Mouse (Mus musculus) limb, embryonic 13.5 days (tissue): ENCODE measurements around the gene Lce1m. TPM values are rescaled to one million over a fixed set of nuclear protein-coding genes. Genes with fewer than 3 reads are reported as not detected.

Experiments used
- ATAC-seq: fragments of 200-750 bp; cut with Nextera tagmentation; 2 replicates; pipeline ENCODE4 v1.8.0; 2017; ENCODE audit warnings: low read depth, moderate number of reproducible peaks, moderate TSS enrichment; ENCODE audit not compliant: low FRiP score
- H3K27ac ChIP-seq: fragments of 300-500 bp; sonication (generic); 2 replicates; pipeline ENCODE4 v1.5.1; 2015; ENCODE audit warnings: inconsistent platforms, mild to moderate bottlenecking, moderate library complexity
- H3K27me3 ChIP-seq: fragments of 300-500 bp; sonication (generic); 2 replicates; pipeline ENCODE4 v1.6.1; 2015; ENCODE audit warnings: mild to moderate bottlenecking, inconsistent platforms
- H3K36me3 ChIP-seq: fragments of 300-500 bp; sonication (generic); 2 replicates; pipeline ENCODE4 v1.6.1; 2015; ENCODE audit warnings: inconsistent platforms, mild to moderate bottlenecking, moderate library complexity
- H3K4me1 ChIP-seq: fragments of 300-500 bp; sonication (generic); 2 replicates; pipeline ENCODE4 v1.6.1; 2015; ENCODE audit warnings: inconsistent platforms
- H3K4me2 ChIP-seq: fragments of 300-500 bp; sonication (generic); replicated peaks from 2 replicates; pipeline ENCODE4 v1.6.1; 2015; ENCODE audit warnings: inconsistent platforms, mild to moderate bottlenecking, moderate library complexity
- H3K4me3 ChIP-seq: fragments of 300-500 bp; sonication (generic); 2 replicates; pipeline ENCODE4 v1.5.1; 2015; ENCODE audit warnings: moderate library complexity, mild to moderate bottlenecking, inconsistent platforms
- H3K9ac ChIP-seq: fragments of 300-500 bp; sonication (generic); 2 replicates; pipeline ENCODE4 v1.6.1; 2015; ENCODE audit warnings: mild to moderate bottlenecking, inconsistent platforms
- H3K9me3 ChIP-seq: fragments of 300-500 bp; sonication (generic); 2 replicates; pipeline ENCODE4 v1.6.1; 2016; ENCODE audit warnings: inconsistent platforms
- WGBS: fragments of 180-500 bp; shearing (Covaris S2); methylation state at CpG from one replicate; pipeline ENCODE4 v1.1.7; 2015; 5-methylcytosine and 5-hydroxymethylcytosine counted together
- polyA plus RNA-seq: library from polyadenylated mRNA; unstranded; fragments of >200 nt; fragmentation: Nextera tagmentation; extraction: Ambion mirVana; gene quantifications from 2 replicates; pipeline ENCODE4 v1.2.1, GENCODE M21; 2015

Lce1m gene
- polyA plus RNA-seq, 1 experiment from 2014 or later: not detected

- H3K27me3 ChIP-seq: no peaks in the 10 kb centered on the region; the same call in 1 of the 2 replicates
- no peak overlapping the region for H3K4me3 ChIP-seq
- no peak for ATAC-seq
- no peaks in the 10 kb centered on the region for H3K9me3 ChIP-seq
- no peak overlapping the region for H3K9ac ChIP-seq
- WGBS: 76% methylated on average over 3 of the region's 3 CpGs
- H3K36me3 ChIP-seq: no peaks in the 10 kb centered on the region
- 0 out of 2 replicates have a peak, but pooled peaks cover 3% of the 10 kb centered on the region for H3K4me1 ChIP-seq
- H3K27ac ChIP-seq: no peak overlapping the region
- H3K4me2 ChIP-seq: no peak overlapping the region
Observed at GRCm38 (mm10) chr3:93000621-93001020, 18.2 kb downstream of the Lce1m start.

GRCm38 (mm10) chr3:92998691-92999090 is 20.2 kb downstream of the Lce1m start:
- 5% methylated on average over 7 of the region's 7 CpGs for WGBS
- no peak overlapping the region for H3K4me2 ChIP-seq
- no peak overlapping the region for H3K4me3 ChIP-seq
- ATAC-seq: peak; percentile 72; the same call in 1 of the 2 replicates
- no peaks in the 10 kb centered on the region; the same call in 1 of the 2 replicates for H3K27me3 ChIP-seq
- no peaks in the 10 kb centered on the region for H3K9me3 ChIP-seq
- H3K36me3 ChIP-seq: no peaks in the 10 kb centered on the region
- no peak overlapping the region for H3K27ac ChIP-seq
- no peak overlapping the region for H3K9ac ChIP-seq
- H3K4me1 ChIP-seq: 0 out of 2 replicates have a peak, but pooled peaks cover 3% of the 10 kb centered on the region

GRCm38 (mm10) chr3:92991926-92992325 is 26.9 kb downstream of the Lce1m start, which contains the start of gene Lce3f:
Lce3f (plus strand) TSS chr3:92992226.
- no peak within 1 kb of the TSS for H3K4me3 ChIP-seq

GRCm38 (mm10) chr3:92978484-92978883 is 40.4 kb downstream of the Lce1m start:
- H3K4me1 ChIP-seq: no peaks in the 10 kb centered on the region
- 75% methylated on average over 2 of the region's 2 CpGs for WGBS
- no peaks in the 10 kb centered on the region for H3K27me3 ChIP-seq
- H3K9me3 ChIP-seq: no peaks in the 10 kb centered on the region
- no peak overlapping the region for H3K9ac ChIP-seq
- ATAC-seq: no peak
- no peak overlapping the region for H3K27ac ChIP-seq
- H3K36me3 ChIP-seq: no peaks in the 10 kb centered on the region
- no peak overlapping the region for H3K4me3 ChIP-seq
- no peak overlapping the region for H3K4me2 ChIP-seq

More at GRCm38 (mm10) chr3:92991926-92992325, 26.9 kb downstream of the Lce1m start, which contains the start of gene Lce3f:
- no peaks in the 10 kb centered on the region for H3K27me3 ChIP-seq
- H3K27ac ChIP-seq: no peak within 1 kb of the TSS
- H3K4me2 ChIP-seq: no peak within 1 kb of the TSS
- H3K9ac ChIP-seq: no peak within 1 kb of the TSS
- no peak for ATAC-seq
- H3K36me3 ChIP-seq: no peaks in the 10 kb centered on the region
- no peaks in the 10 kb centered on the region for H3K9me3 ChIP-seq
- H3K4me1 ChIP-seq: 0 out of 2 replicates have a peak, but pooled peaks cover 3% of the 10 kb centered on the region

Other genes starting within 250 kb of the Lce1m start
- not detected in 2 replicates for gene Lce1i, start 240.2 kb downstream of the Lce1m start, polyA plus RNA-seq
- gene Lce1j, start 228.5 kb downstream of the Lce1m start, polyA plus RNA-seq: not detected in 2 replicates
- gene Lce1k, start 211.2 kb downstream of the Lce1m start, polyA plus RNA-seq: not detected in 2 replicates
- gene Kprp, start 191.8 kb downstream of the Lce1m start, polyA plus RNA-seq: not detected in 2 replicates
- not detected in 2 replicates for gene Lce1l, start 167.8 kb downstream of the Lce1m start, polyA plus RNA-seq
- 0.13 TPM in 1 of 2 replicates, not detected in the other for gene 2310050C09Rik, start 148.8 kb downstream of the Lce1m start, polyA plus RNA-seq
- not detected in 2 replicates for gene Lce3a, start 92.8 kb downstream of the Lce1m start, polyA plus RNA-seq
- gene Lce3b, start 86.1 kb downstream of the Lce1m start, polyA plus RNA-seq: not detected in 2 replicates
- gene Lce3c, start 74.6 kb downstream of the Lce1m start, polyA plus RNA-seq: 0.28 TPM in 1 of 2 replicates, not detected in the other
- gene Lce3d, start 61.7 kb downstream of the Lce1m start, polyA plus RNA-seq: not detected in 2 replicates
- not detected in 2 replicates for gene Lce3e, start 52.0 kb downstream of the Lce1m start, polyA plus RNA-seq
- gene Lce3f, start 26.8 kb downstream of the Lce1m start, polyA plus RNA-seq: not detected in 2 replicates
- gene Crct1, start 3.4 kb downstream of the Lce1m start, polyA plus RNA-seq: 0.42 and 1.0 TPM in 2 replicates
- not detected in 2 replicates for gene Gm4858, start 49.8 kb upstream of the Lce1m start, polyA plus RNA-seq
- gene Crnn, start 125.7 kb upstream of the Lce1m start, polyA plus RNA-seq: not detected in 2 replicates
- gene Flg2, start 178.2 kb upstream of the Lce1m start, polyA plus RNA-seq: not detected in 2 replicates